Mouse (Mus musculus) forebrain, postnatal 0 days (tissue): ENCODE results near the gene Tmem189. TPM values are rescaled to one million over a fixed set of nuclear protein-coding genes. Genes with fewer than 3 reads are reported as not detected.

Experiments
- ATAC-seq: fragments of 200-750 bp; cut with Nextera tagmentation; 2 replicates; pipeline ENCODE4 v1.8.0; 2017; ENCODE audit warnings: mild to moderate bottlenecking, moderate library complexity
- DNase-seq: peaks from one replicate; pipeline ENCODE4 v3.0.0-alpha.2; 2015
- H3K27ac ChIP-seq: fragments of 300-500 bp; sonication (generic); 2 replicates; pipeline ENCODE4 v1.5.1; 2014; ENCODE audit warnings: low read depth, mild to moderate bottlenecking, antibody characterized with exemption, low read length, moderate library complexity, mixed read lengths
- H3K27me3 ChIP-seq: fragments of 300-500 bp; sonication (generic); 2 replicates; pipeline ENCODE4 v1.6.1; 2014; ENCODE audit warnings: mild to moderate bottlenecking, low read length, mixed read lengths; ENCODE audit not compliant: insufficient read depth
- H3K36me3 ChIP-seq: fragments of 300-500 bp; sonication (generic); 2 replicates; pipeline ENCODE4 v1.6.1; 2014; ENCODE audit warnings: mild to moderate bottlenecking, moderate library complexity; ENCODE audit not compliant: insufficient read depth
- H3K4me1 ChIP-seq: fragments of 300-500 bp; sonication (generic); 2 replicates; pipeline ENCODE4 v1.6.1; 2014; ENCODE audit warnings: antibody characterized with exemption; ENCODE audit not compliant: insufficient read depth
- H3K4me2 ChIP-seq: fragments of 300-500 bp; sonication (generic); 2 replicates; pipeline ENCODE4 v1.6.1; 2014; ENCODE audit warnings: low read depth, mild to moderate bottlenecking, moderate library complexity
- H3K4me3 ChIP-seq: fragments of 300-500 bp; sonication (generic); 2 replicates; pipeline ENCODE4 v1.5.1; 2014; ENCODE audit warnings: low read depth, low read length, mixed read lengths
- H3K9ac ChIP-seq: fragments of 300-500 bp; sonication (generic); 2 replicates; pipeline ENCODE4 v1.6.1; 2014; ENCODE audit warnings: mild to moderate bottlenecking
- H3K9me3 ChIP-seq: fragments of 300-500 bp; sonication (generic); 2 replicates; pipeline ENCODE4 v1.6.1; 2016; ENCODE audit warnings: low read length
- CTCF ChIP-seq: sonication (generic); IDR thresholded peaks from 2 replicates; pipeline ENCODE4 v1.5.1; 2016; ENCODE audit warnings: antibody characterized with exemption, control low read depth, low read depth
- WGBS: fragments of 180-500 bp; shearing (Covaris S2); extraction: QIAGEN DNeasy Blood & Tissue Kit; methylation state at CpG from one replicate; pipeline ENCODE4 v1.1.7; 2014; 5-methylcytosine and 5-hydroxymethylcytosine counted together
- polyA plus RNA-seq: library from polyadenylated mRNA; unstranded; fragments of >200 nt; fragmentation: Nextera tagmentation; extraction: Ambion mirVana; gene quantifications from 2 replicates; pipeline ENCODE4 v1.2.1, GENCODE M21; 2015
- total RNA-seq: library from RNA; depleted of rRNA; stranded (reverse); fragments of >200 nt; gene quantifications from 2 replicates; pipeline ENCODE4 v1.2.3, GENCODE M21; 2014

Tmem189 gene
- total and polyA plus RNA-seq, 2 experiments from 2014 or later = 38.4 to 39.5 TPM

- 83% methylated on average over 7 of the region's 7 CpGs for WGBS
- Histone ChIP-seq H3K9ac (no peak overlapping the region), H3K36me3 (no peaks in the 10 kb centered on the region), H3K4me2 (peak overlapping the region; percentile 53), H3K27me3 (no peaks in the 10 kb centered on the region), H3K9me3 (no peaks in the 10 kb centered on the region), H3K27ac (no peak overlapping the region), H3K4me1 (peaks cover 19% of the 10 kb centered on the region), H3K4me3 (peak overlapping the region; percentile 17)
- ATAC-seq = no peak
- DNase-seq = no peak
- TF ChIP-seq CTCF = no peak
Observed at GRCm38 (mm10) chr2:167634865-167635512, 54.6 kb downstream of the Tmem189 start.

GRCm38 (mm10) chr2:167634338-167634770 lies 55.3 kb downstream of the Tmem189 start:
- H3K4me1 ChIP-seq = peaks cover 20% of the 10 kb centered on the region
- H3K27ac ChIP-seq = peak overlapping the region; percentile 72
- DNase-seq = peak; percentile 99
- no peaks in the 10 kb centered on the region for H3K27me3 ChIP-seq
- no peaks in the 10 kb centered on the region for H3K36me3 ChIP-seq
- peak overlapping the region; percentile 56 for H3K9ac ChIP-seq
- ATAC-seq = peak; percentile 92
- 1% methylated on average over 15 of the region's 15 CpGs for WGBS
- H3K4me3 ChIP-seq = peak overlapping the region; percentile 28
- H3K4me2 ChIP-seq = peak overlapping the region; percentile 53
- no peak for TF ChIP-seq CTCF
- H3K9me3 ChIP-seq = no peaks in the 10 kb centered on the region

- WGBS = 93% methylated on average over 6 of the region's 6 CpGs
- H3K27ac ChIP-seq = no peak overlapping the region
- no peaks in the 10 kb centered on the region for H3K27me3 ChIP-seq
- H3K4me2 ChIP-seq = no peak overlapping the region
- H3K36me3 ChIP-seq = peaks cover 4% of the 10 kb centered on the region; the same call in 1 of the 2 replicates
- H3K4me1 ChIP-seq = peaks cover 20% of the 10 kb centered on the region
- no peak for ATAC-seq
- no peaks in the 10 kb centered on the region for H3K9me3 ChIP-seq
- TF ChIP-seq CTCF = no peak
- no peak for DNase-seq
- no peak overlapping the region for H3K9ac ChIP-seq
- no peak overlapping the region for H3K4me3 ChIP-seq
Observed at GRCm38 (mm10) chr2:167633537-167633872, 56.1 kb downstream of the Tmem189 start.

- peak overlapping the region; percentile 93 for H3K4me3 ChIP-seq
Observed at GRCm38 (mm10) chr2:167632731-167633536, 56.7 kb downstream of the Tmem189 start.

GRCm38 (mm10) chr2:167631591-167632448 lies 57.8 kb downstream of the Tmem189 start, which contains the start of gene Ube2v1:
Gene Ube2v1, minus strand, starts transcription at chr2:167632095.
- ATAC-seq (peak; percentile 81), DNase-seq (peak; percentile 99)
- TF ChIP-seq CTCF = peak; percentile 50
- Histone ChIP-seq H3K27ac (peak within 1 kb of the TSS; percentile 90), H3K4me1 (peaks cover 20% of the 10 kb centered on the region), H3K4me2 (peak within 1 kb of the TSS; percentile 78), H3K36me3 (peaks cover 9% of the 10 kb centered on the region; the same call in 1 of the 2 replicates), H3K4me3 (peak within 1 kb of the TSS; percentile 93), H3K9me3 (no peaks in the 10 kb centered on the region), H3K9ac (peak within 1 kb of the TSS; percentile 90), H3K27me3 (no peaks in the 10 kb centered on the region)
- WGBS = under 1% methylated on average over 85 of the region's 87 CpGs

More at GRCm38 (mm10) chr2:167632731-167633536, 56.7 kb downstream of the Tmem189 start:
- H3K27me3 ChIP-seq = no peaks in the 10 kb centered on the region
- 83% methylated on average over 12 of the region's 12 CpGs for WGBS
- peak overlapping the region; percentile 90 for H3K9ac ChIP-seq
- no peak for DNase-seq
- ATAC-seq = no peak
- peaks cover 20% of the 10 kb centered on the region for H3K4me1 ChIP-seq
- H3K36me3 ChIP-seq = peaks cover 9% of the 10 kb centered on the region; the same call in 1 of the 2 replicates
- no peak for TF ChIP-seq CTCF
- H3K4me2 ChIP-seq = peak overlapping the region; percentile 58
- no peaks in the 10 kb centered on the region for H3K9me3 ChIP-seq
- H3K27ac ChIP-seq = peak overlapping the region; percentile 90

- peaks cover 20% of the 10 kb centered on the region for H3K4me1 ChIP-seq
- 0% methylated on average over 31 of the region's 31 CpGs for WGBS
Observed at GRCm38 (mm10) chr2:167631181-167631590, 58.4 kb downstream of the Tmem189 start.

More at GRCm38 (mm10) chr2:167631181-167631590, 58.4 kb downstream of the Tmem189 start:
- peak overlapping the region; percentile 78 for H3K4me2 ChIP-seq
- no peaks in the 10 kb centered on the region for H3K27me3 ChIP-seq
- peak overlapping the region; percentile 90 for H3K9ac ChIP-seq
- no peak for TF ChIP-seq CTCF
- H3K9me3 ChIP-seq = no peaks in the 10 kb centered on the region
- DNase-seq (no peak), ATAC-seq (peak; percentile 4)
- peak overlapping the region; percentile 90 for H3K27ac ChIP-seq
- H3K36me3 ChIP-seq = peaks cover 9% of the 10 kb centered on the region; the same call in 1 of the 2 replicates
- peak overlapping the region; percentile 93 for H3K4me3 ChIP-seq
